Mouse (Mus musculus): ENCODE data around the gene Rexo5. TPM values are rescaled to one million over a fixed set of nuclear protein-coding genes. Genes with fewer than 3 reads are reported as not detected.

Rexo5 gene
- total RNA-seq (2017), result 24.9 and 62.3 TPM in 2 replicates

DNA sequence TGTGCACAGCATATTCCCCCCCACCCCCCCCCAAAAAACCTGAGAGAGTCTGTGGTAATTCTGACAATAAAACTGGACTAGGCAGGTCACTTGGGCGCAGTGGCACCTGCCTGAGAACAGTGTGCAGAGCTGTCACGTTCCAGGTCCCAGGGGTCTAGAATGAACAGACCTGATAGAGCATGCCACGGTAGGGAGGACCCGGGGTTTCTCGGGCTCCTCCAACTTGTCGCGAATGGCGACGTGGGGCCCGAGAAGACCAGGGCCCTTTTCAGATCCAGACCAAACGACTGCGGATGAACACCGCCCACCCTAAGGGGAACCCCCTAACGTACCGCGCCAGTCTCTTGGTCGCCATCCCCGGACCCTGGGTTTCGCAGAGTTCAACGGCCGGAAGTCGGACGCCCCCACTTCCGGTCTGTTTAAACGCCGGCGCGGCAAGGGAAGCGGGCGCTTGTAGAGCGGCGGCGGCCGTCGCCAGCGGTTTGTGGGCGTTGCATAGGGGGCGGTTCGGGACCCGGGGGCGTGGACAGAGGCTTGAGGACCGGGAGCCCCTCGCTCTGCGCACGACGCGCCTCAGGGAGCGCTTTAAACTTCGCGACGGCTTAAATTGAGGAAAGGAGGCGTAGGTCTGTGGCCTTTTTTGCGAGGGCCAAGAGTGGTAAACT, at the start of gene Rexo5, which contains the start of gene Eri2:
TSS of gene Rexo5 (plus strand) at position 421 of the 665 bp plus-strand sequence.
TSS of gene Eri2 (minus strand) at position 473 of the 665 bp plus-strand sequence.
- ATAC-seq (replicated peaks; ENCODE audit: low read depth, poor library complexity, severe bottlenecking), result peak; percentile 98

DNA sequence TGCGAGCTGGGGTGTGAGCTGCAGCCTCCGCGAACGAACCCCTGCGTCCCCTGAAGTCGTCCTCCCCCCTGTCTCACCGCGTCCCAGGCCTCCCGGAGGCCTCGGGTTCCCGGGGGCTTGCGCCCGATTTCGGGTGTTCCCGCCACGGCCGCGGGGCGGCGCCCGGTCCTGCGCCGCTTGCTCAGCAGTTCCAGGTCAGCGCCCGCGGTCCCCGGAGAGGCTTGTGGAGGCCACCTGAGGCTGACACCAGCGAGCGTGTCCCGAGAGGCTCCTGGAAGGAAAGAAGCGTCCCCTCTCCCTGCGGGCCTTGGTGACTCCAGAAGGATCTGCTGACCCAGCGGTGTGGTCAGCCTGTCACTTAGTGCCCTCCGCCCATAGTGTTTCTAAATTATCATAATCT, 49.5 kb upstream of the Rexo5 start:
- ATAC-seq (replicated peaks; ENCODE audit: low read depth, poor library complexity, severe bottlenecking), result peak; percentile 80

DNA sequence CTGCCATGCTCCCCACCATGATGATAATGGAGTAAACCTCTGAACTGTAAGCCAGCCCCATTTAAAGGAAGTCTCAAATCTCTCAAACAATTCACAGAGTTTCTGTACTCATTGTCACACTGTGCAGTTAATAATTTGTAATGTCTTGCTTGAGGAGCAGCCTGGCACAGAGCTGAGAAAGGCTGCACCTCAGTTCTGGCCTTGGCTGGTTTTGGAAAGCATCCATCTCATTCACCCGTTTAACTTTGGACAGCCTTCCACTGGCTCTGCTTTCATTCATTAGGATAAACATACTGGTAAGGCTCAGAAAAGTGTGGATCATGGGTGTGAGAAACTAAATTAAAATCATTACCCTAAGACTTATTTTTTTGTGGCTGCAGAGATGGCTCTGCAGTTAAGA, 47.9 kb upstream of the Rexo5 start:
- ATAC-seq (replicated peaks; ENCODE audit: low read depth, poor library complexity, severe bottlenecking), result no peak

DNA sequence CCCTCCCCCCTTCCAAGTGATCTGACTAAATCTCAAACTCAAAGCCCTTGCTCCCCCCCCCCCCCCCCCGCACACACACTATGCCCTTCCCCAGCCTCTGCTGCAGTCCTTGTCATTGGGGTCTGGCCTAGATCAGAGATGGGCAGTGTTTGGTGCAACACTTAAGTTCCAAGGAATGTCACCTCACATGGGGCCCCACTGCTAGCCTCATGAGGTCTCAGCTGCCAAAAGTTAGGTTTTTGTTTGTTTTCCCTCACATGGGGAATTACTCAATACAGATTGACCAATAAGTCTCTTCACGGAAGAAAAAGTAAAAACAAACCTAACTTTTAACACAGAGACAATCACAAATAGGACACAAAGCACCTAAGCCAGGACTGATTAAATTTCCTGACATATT, 45.0 kb upstream of the Rexo5 start:
- no peak for ATAC-seq (replicated peaks; ENCODE audit: low read depth, poor library complexity, severe bottlenecking)

DNA sequence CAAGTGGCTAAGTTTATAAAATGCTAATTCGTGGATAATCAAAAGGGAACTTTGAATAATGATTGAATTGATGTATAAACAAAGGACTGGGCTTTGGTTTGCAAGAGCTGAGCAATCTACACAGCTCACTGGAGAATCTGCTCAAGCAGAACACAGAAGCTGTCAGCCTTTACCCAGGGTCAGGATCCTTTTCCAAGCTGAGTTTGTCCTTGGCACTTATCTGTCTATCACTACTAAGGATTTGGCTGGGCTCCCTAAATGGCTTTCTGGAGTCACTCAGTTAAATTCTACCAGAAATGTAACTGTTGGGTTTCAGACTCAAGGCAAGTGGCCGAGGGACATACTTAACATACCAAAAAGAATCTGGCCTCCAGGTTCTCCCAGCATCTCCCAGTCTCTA, 43.9 kb upstream of the Rexo5 start:
- no peak for ATAC-seq (replicated peaks; ENCODE audit: low read depth, poor library complexity, severe bottlenecking)

DNA sequence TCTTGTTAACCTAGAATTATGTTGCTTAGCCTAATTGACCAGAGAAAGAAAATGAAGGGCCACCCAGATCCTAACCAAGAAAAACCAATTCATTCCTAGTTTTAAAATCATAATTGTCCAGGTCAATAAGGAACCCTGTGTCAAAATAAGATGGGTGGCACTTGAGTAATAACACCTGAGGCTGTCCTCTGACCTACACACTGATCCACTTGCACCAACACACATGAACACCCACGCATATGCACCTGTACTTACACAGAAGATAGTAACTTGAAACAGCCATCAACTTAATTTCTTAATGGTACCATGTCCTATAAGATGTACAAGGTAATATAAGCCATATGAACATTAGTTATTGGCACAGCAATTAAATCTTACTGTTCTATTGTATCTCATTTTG, 40.1 kb upstream of the Rexo5 start:
- no peak for ATAC-seq (replicated peaks; ENCODE audit: low read depth, poor library complexity, severe bottlenecking)

DNA sequence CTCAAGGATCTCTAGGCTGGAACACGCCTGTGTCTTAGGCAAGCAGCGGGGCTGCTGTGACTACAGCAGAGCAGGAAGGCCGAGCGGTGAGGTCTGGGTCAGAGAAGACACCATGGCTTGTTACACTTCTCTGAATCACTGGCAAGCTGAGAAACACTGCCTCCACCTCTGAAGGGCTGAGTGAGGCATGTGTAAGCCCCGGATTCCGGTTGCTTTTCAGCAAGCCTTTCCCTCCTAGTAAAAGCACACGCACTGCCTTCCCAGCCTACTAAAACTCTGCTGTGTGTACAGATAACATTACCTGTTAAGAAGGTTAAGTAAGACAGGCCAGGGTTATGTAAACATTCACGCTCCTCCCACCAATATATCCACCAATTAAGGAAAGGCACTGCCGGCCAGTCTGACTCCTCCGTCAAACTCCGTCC, 33.3 kb upstream of the Rexo5 start, which contains the start of gene Acsm3:
TSS of gene Acsm3 (plus strand) at position 397 of the 425 bp plus-strand sequence.
- no peak for ATAC-seq (replicated peaks; ENCODE audit: low read depth, poor library complexity, severe bottlenecking)

DNA sequence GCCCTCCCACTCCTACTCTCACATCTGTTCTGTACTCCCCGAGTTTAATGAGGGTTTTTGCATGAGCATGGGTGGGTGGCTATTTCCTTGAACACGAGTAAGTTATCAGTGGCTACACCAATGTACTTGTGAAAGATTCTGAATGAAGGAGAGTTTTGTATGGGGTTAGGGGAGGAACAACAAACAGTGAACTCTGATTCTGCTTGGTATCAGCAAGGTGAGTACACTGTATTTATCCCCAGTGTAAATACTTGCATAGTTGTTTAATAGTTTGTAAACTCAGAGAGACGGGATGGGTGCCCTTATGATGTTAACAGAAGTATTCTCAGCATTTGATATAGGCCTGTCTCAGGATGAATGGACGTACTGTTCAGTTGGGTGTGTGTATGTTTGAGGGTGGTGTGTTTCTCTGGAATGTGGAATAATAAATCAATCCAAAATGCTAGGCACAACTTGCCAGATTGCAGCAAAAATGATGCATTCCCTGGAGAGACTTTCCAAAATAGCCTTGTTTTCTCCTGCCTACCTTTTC, 31.6 kb upstream of the Rexo5 start:
- no peak for ATAC-seq (replicated peaks; ENCODE audit: low read depth, poor library complexity, severe bottlenecking)

DNA sequence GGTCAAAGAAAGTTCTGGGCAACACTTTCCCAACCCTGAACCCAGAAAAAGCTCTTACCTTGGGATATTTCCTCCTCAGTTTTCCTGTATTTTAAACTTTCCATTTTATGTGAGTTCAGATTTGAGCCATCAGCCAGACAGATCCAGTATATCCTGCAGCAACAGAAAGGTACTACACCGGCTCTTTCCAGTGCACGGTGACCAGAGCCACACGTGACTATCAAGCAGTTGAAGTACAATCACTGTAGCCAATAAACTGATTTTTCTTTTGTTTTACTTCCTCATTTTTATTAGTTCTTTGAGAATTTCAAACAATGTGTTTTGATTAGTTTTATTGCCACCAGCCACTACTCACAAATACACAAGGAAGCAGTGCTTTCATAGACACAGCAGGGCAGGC, 29.4 kb upstream of the Rexo5 start:
- no peak for ATAC-seq (replicated peaks; ENCODE audit: low read depth, poor library complexity, severe bottlenecking)

DNA sequence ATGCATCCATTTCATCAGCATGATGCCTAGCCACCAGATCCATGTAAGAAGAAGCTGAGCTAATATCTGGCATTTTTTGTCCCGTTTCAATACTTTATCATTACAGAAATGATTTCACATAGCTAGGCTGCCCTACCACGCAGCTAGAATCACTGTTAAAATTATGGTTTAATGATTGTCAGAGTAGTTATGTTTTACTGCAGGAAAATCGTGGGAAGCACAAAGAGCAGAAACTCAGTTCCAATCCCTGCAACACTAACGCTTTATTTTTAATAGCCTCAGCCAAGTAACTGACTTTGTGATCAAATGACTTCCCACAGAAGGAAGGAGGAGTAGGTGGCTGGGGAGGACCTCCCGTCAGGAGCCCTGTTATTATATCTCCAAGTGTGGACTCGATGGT, 26.8 kb upstream of the Rexo5 start:
- no peak for ATAC-seq (replicated peaks; ENCODE audit: low read depth, poor library complexity, severe bottlenecking)

DNA sequence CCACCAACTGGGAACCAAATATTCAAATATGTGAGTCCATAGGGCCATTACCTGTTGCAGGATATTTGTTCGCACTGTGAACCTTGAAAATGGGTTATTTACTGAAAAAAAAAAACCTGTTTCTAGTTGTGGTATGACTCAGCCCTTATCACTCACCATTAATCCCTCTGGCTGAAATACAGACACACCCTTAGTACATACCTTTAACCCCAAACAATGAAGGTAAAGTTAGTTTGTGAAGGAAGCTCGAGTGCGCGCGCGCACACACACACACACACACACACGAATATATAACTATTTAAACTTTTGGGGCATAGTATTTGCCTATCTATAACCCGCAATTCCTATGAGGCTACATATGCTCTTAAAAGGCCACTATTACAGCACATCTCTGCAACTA, 23.9 kb upstream of the Rexo5 start:
- no peak for ATAC-seq (replicated peaks; ENCODE audit: low read depth, poor library complexity, severe bottlenecking)

DNA sequence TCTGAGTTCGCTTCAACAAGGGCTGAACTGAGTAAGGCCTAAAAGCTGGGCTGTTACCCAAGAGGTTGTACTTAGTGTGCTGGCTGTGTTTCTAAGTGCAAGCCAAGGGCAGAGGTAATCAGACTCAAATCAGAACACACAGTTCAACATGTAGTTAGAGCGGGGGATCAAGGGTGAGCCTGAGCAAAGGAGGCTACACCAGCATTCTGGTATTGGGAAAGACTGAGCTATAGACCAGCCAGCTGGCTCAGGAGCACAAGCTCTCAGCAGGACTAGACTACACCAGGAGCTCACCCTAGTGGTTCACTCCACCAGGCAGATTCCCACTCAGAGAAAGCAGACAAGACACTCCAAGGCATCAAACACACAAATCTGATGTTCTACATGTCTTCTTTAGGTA, 10.4 kb upstream of the Rexo5 start:
- no peak for ATAC-seq (replicated peaks; ENCODE audit: low read depth, poor library complexity, severe bottlenecking)

DNA sequence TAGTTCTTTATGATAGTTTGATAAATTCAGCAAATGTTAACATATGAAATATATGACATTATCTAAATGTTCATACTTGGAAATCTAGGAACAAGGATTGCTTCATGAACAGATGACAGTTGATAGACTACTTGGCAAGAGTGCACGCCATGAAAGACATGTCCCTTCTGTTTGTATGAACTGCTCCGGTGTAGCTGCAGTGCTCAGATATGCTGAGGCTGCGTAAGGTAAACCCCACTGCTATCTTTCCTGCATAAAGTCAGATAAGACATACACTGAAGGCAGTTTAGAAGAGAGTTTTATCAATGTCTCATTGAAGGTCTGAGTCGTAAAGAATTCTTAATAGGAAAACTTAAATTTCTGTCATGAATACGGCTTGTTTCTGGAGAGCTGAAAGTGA, 8.9 kb upstream of the Rexo5 start:
- ATAC-seq (replicated peaks; ENCODE audit: low read depth, poor library complexity, severe bottlenecking), result peak; percentile 68; the same call in 1 of the 2 replicates

DNA sequence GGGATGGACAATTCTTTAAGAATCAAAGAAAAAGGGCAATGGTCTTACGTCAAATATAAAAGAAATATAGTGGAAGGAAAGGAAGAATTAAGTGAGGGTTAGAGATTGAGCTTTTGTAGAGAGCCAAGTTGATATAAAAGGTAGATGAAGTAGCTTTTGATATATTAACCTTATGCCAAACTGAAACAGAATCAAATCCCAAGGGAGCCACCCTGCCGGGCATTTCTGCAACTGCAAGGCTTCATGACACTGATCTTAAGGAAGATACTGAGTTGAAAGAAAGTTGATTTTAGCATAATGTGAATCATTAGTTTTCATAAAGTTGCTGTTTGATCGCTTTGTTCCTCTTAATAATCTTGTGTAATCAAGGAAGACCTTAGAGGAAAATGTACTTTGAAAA, 4.8 kb upstream of the Rexo5 start:
- ATAC-seq (replicated peaks; ENCODE audit: low read depth, poor library complexity, severe bottlenecking), result no peak

DNA sequence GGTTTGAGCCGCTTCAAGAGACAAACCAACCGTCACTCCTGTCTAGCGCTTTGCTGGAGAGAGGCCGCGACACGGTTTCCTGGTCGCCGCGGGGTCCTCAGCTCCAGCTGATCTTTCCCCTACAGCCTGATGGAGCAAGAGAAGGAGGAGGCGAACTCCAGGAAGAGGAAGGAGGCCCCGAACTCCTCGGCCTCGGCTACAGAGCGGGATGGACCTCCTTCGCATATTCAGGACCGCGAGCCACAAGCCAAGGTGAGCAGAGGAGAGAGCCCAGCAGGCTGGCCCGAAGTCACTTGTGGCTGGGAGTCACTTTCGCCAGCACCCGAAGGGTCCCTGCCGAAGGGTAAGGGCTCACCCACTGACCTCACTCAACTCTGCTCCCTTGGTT, 439 bp downstream of the Rexo5 start:
- ATAC-seq (replicated peaks; ENCODE audit: low read depth, poor library complexity, severe bottlenecking), result peak; percentile 57

DNA sequence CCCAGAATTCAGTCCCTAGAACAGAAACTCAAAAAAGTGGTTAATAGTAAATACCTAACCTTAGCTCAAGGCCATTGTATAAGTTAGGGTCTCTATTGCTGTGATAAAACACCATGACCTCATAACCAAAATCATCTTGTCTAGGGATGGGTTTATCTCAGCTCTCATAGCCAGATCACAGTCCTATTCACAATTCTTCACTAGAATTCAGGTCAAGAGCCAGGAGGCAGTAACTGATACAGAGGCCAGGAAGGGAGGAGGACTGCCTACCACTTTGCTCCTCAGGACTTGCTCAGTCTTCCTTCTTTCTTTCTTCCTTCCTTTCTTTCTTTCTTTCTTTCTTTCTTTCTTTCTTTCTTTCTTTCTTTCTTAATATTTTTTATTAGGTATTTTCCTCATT, 1.5 kb downstream of the Rexo5 start:
- ATAC-seq (replicated peaks; ENCODE audit: low read depth, poor library complexity, severe bottlenecking), result no peak; the same call in 1 of the 2 replicates

DNA sequence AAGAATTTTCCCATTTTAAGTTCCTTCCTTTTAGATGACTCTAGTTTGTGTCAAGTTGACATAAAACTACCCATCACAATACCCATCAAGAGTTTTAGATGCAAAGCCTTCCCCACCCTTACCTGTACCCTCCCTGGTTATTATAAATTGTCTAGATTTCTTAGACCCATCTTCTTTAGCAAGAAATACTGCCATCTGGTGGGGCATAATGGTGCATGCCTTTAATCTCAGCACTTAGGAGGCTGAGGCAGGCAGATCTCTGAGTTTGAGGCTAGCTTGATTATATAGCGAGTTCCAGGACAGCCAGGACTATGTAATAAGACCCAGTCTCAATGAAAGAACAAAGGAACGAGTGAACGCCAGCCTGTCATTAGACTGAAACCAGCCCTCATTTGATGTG, 6.7 kb downstream of the Rexo5 start:
- ATAC-seq (replicated peaks; ENCODE audit: low read depth, poor library complexity, severe bottlenecking), result no peak

DNA sequence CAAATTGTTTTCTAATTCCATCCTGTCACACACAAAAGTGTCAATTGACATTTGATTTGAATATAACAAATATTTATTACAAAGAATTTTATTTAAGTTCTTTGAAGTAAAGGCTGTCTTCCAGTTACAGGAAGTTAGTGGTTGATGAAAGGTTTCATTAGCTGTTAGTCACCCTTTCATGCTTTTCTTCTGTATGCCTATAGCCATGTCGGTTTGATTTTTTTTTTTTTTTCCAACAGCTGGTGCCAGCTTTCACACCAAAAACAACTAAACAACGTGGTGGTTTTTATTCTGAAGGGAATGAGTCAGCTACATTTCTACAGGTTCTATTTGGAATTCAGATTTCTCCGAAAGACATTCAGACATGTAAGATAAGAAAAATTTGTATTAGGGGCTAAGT, 7.2 kb downstream of the Rexo5 start:
- no peak for ATAC-seq (replicated peaks; ENCODE audit: low read depth, poor library complexity, severe bottlenecking)

DNA sequence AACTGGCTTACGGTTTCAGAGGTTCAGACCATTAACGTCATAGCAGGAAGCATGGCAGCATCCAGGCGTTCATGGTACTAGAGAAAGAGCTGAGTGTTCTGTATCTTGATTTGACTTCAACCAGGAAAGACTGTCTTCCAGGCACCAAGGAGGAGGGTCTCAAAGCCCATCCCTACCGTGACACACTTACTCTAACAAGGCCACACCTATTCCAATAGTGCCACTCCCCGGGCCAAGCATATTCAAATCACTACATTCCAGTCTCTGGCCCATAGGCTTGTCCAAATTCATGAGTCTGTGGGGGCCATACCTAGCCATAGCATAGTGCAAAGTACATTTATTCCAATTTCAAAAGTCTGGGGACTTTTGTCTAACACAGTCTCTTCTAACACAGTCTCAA, 13.6 kb downstream of the Rexo5 start:
- no peak for ATAC-seq (replicated peaks; ENCODE audit: low read depth, poor library complexity, severe bottlenecking)

DNA sequence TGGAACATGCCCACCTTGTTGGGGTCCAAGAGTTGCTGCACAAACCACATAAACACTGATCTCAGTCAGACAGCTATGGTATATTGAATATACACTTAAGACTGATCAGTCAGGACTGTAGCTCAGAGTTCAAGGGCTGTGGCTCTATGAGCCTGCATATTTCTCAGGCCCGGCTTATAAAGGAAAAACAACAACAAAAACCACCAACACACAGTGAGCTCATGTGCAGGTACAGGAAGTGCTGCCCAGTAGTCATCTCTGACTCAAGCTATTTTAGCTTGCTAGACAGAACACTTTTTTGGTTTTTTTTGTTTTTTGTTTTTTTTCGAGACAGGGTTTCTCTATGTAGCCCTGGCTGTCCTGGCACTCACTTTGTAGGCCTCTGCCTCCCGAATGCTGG, 14.9 kb downstream of the Rexo5 start:
- ATAC-seq (replicated peaks; ENCODE audit: low read depth, poor library complexity, severe bottlenecking), result no peak

DNA sequence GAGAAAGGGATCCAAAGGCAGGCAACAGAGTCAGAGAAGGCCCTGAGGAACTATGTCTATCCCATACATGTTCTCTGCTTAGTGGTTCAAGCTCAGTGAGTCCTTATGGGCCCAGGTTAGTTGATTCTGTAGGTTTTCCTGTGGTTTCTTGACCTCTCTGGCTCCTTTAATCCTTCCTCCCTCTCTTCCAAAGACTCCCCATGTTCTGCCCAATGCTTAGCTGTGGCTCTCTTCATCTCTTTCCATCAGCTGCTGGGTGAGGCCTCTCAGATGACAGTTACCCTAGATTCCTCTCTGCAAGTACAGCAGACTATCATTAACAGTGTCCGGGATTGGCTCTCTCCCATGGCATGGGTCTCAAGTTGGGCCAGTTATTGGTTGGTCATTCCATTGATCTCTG, 41.6 kb downstream of the Rexo5 start:
- ATAC-seq (replicated peaks; ENCODE audit: low read depth, poor library complexity, severe bottlenecking), result no peak
